Mouse (Mus musculus) olfactory bulb, adult 2 months (tissue): ENCODE results near the gene H2afj. TPM values are rescaled to one million over a fixed set of nuclear protein-coding genes. Genes with fewer than 3 reads are reported as not detected.
A peak's percentile ranks its signal among the peaks of the same experiment; 100 is the strongest.

Experiments
- H3K27ac ChIP-seq: fragments of 200-500 bp; 2 replicates; pipeline ENCODE4 v1.5.1; 2012; ENCODE audit warnings: low read depth, low read length; ENCODE audit not compliant: insufficient read depth
- H3K4me1 ChIP-seq: fragments of 200-500 bp; 2 replicates; pipeline ENCODE4 v1.6.1; 2012; ENCODE audit warnings: low read length; ENCODE audit not compliant: control insufficient read depth, insufficient read depth
- H3K4me3 ChIP-seq: fragments of 200-500 bp; 2 replicates; pipeline ENCODE4 v1.5.1; 2012; ENCODE audit warnings: mild to moderate bottlenecking, low read depth, low read length, moderate library complexity; ENCODE audit not compliant: insufficient read depth
- CTCF ChIP-seq: fragments of 200-500 bp; IDR thresholded peaks from 2 replicates; pipeline ENCODE4 v1.5.1; 2012; ENCODE audit warnings: low read depth, mild to moderate bottlenecking, low read length, moderate library complexity; ENCODE audit not compliant: insufficient read depth
- POLR2A ChIP-seq: fragments of 200-500 bp; IDR thresholded peaks from 2 replicates; pipeline ENCODE4 v1.6.1; 2012; ENCODE audit warnings: mild to moderate bottlenecking, low read depth, low read length, moderate library complexity; ENCODE audit not compliant: insufficient read depth
- WGBS: fragments of 180-500 bp; shearing (Covaris S2); methylation state at CpG from one replicate; pipeline ENCODE4 v1.1.7; 2018; 5-methylcytosine and 5-hydroxymethylcytosine counted together
- polyA plus RNA-seq: library from polyadenylated mRNA; stranded (reverse); fragments of >200 nt; gene quantifications from 2 replicates; pipeline ENCODE4 v1.2.4, GENCODE M21; 2012; ENCODE audit warnings: low replicate concordance; ENCODE audit not compliant: missing spikeins, insufficient read depth, insufficient read length

H2afj gene
- polyA plus RNA-seq, 1 experiment: not detected

- peaks cover 11% of the 10 kb centered on the region; the same call in 1 of the 2 replicates for H3K4me1 ChIP-seq
- 88% methylated on average over 10 of the region's 10 CpGs for WGBS
- TF ChIP-seq POLR2A (no peak), CTCF (no peak)
- no peak overlapping the region for H3K4me3 ChIP-seq
- no peak overlapping the region for H3K27ac ChIP-seq
Measured at GRCm38 (mm10) chr6:136811196-136811595, 3.2 kb downstream of the H2afj start.

- Histone ChIP-seq H3K27ac (no peak overlapping the region), H3K4me1 (peaks cover 7% of the 10 kb centered on the region; the same call in 1 of the 2 replicates), H3K4me3 (no peak overlapping the region)
- WGBS: 22% methylated on average over 4 of the region's 4 CpGs
- TF ChIP-seq CTCF: no peak
- TF ChIP-seq POLR2A: no peak
Measured at GRCm38 (mm10) chr6:136813117-136813516, 5.1 kb downstream of the H2afj start.

GRCm38 (mm10) chr6:136815381-136815780 lies 7.3 kb downstream of the H2afj start:
- TF ChIP-seq POLR2A (no peak), CTCF (no peak)
- Histone ChIP-seq H3K27ac (no peak overlapping the region), H3K4me3 (no peak overlapping the region), H3K4me1 (no peaks in the 10 kb centered on the region)
- 91% methylated on average over 7 of the region's 7 CpGs for WGBS

GRCm38 (mm10) chr6:136816826-136817225 lies 8.8 kb downstream of the H2afj start:
- Histone ChIP-seq H3K27ac (no peak overlapping the region), H3K4me3 (no peak overlapping the region), H3K4me1 (no peaks in the 10 kb centered on the region)
- 82% methylated on average over 21 of the region's 21 CpGs for WGBS
- TF ChIP-seq POLR2A (no peak), CTCF (no peak)

- no peak overlapping the region for H3K27ac ChIP-seq
Measured at GRCm38 (mm10) chr6:136817549-136817948, 9.5 kb downstream of the H2afj start.

GRCm38 (mm10) chr6:136820381-136820780 lies 12.3 kb downstream of the H2afj start:
- TF ChIP-seq CTCF: no peak
- TF ChIP-seq POLR2A: no peak
- WGBS: 96% methylated on average over 21 of the region's 21 CpGs

More at GRCm38 (mm10) chr6:136817549-136817948, 9.5 kb downstream of the H2afj start:
- WGBS: 89% methylated on average over 3 of the region's 3 CpGs
- H3K4me1 ChIP-seq: no peaks in the 10 kb centered on the region
- TF ChIP-seq POLR2A (no peak), CTCF (no peak)
- no peak overlapping the region for H3K4me3 ChIP-seq

GRCm38 (mm10) chr6:136821086-136821485 lies 13.0 kb downstream of the H2afj start:
- no peak overlapping the region for H3K4me3 ChIP-seq
- 92% methylated on average over 18 of the region's 18 CpGs for WGBS
- H3K27ac ChIP-seq: no peak overlapping the region
- H3K4me1 ChIP-seq: no peaks in the 10 kb centered on the region
- TF ChIP-seq CTCF (no peak), POLR2A (no peak)

More at GRCm38 (mm10) chr6:136820381-136820780, 12.3 kb downstream of the H2afj start:
- H3K27ac ChIP-seq: no peak overlapping the region
- no peaks in the 10 kb centered on the region for H3K4me1 ChIP-seq
- H3K4me3 ChIP-seq: no peak overlapping the region

- Histone ChIP-seq H3K27ac (no peak overlapping the region), H3K4me3 (no peak overlapping the region), H3K4me1 (no peaks in the 10 kb centered on the region)
- TF ChIP-seq POLR2A: no peak
- WGBS: 88% methylated on average over 8 of the region's 8 CpGs
Measured at GRCm38 (mm10) chr6:136824987-136825386, 16.9 kb downstream of the H2afj start.

- TF ChIP-seq POLR2A (no peak), CTCF (no peak)
- 15% methylated on average over 7 of the region's 7 CpGs for WGBS
- Histone ChIP-seq H3K27ac (no peak overlapping the region), H3K4me3 (peak overlapping the region; percentile 84), H3K4me1 (no peaks in the 10 kb centered on the region)
Measured at GRCm38 (mm10) chr6:136827116-136827515, 19.1 kb downstream of the H2afj start.

GRCm38 (mm10) chr6:136827516-136827880 lies 19.5 kb downstream of the H2afj start, which contains the start of gene BC049715:
BC049715 (plus strand) TSS chr6:136827626.
- under 1% methylated on average over 34 of the region's 34 CpGs for WGBS
- H3K4me1 ChIP-seq: no peaks in the 10 kb centered on the region
- peak within 1 kb of the TSS; percentile 84 for H3K4me3 ChIP-seq
- peak within 1 kb of the TSS; percentile 88 for H3K27ac ChIP-seq
- TF ChIP-seq POLR2A (no peak), CTCF (no peak)

- WGBS: under 1% methylated on average over 45 of the region's 45 CpGs
- TF ChIP-seq CTCF: no peak
- peak; percentile 56 for TF ChIP-seq POLR2A
Measured at GRCm38 (mm10) chr6:136827881-136828561, 20.0 kb downstream of the H2afj start, which contains the start of gene Wbp11. Wbp11 (minus strand) TSS chr6:136828233.

More at GRCm38 (mm10) chr6:136827881-136828561, 20.0 kb downstream of the H2afj start, which contains the start of gene Wbp11:
- peak within 1 kb of the TSS; percentile 84 for H3K4me3 ChIP-seq
- H3K27ac ChIP-seq: peak within 1 kb of the TSS; percentile 88
- no peaks in the 10 kb centered on the region for H3K4me1 ChIP-seq
